Mouse (Mus musculus): ENCODE results near the gene Acox1. TPM values are rescaled to one million over a fixed set of nuclear protein-coding genes. Genes with fewer than 3 reads are reported as not detected.

The Acox1 gene
- polyA plus RNA-seq, 1 experiment from 2014 or later, result 22.4 TPM

- H3K9me3 ChIP-seq (replicated peaks; ENCODE audit: control insufficient read depth, low read length), result no peaks in the 10 kb centered on the region
- no peak overlapping the region for H3K4me2 ChIP-seq (ENCODE audit: low read depth, low read length)
- no peak overlapping the region for H3K27ac ChIP-seq (replicated peaks; ENCODE audit: low read depth, low read length)
- 84% methylated on average over 2 of the region's 2 CpGs for WGBS
- H3K4me1 ChIP-seq (ENCODE audit: control insufficient read depth, insufficient read depth, low read length), result no peaks in the 10 kb centered on the region; the same call in 1 of the 2 replicates
- H3K4me3 ChIP-seq (ENCODE audit: low read depth, low read length), result no peak overlapping the region
- H3K9ac ChIP-seq (replicated peaks; ENCODE audit: low read length), result no peak overlapping the region
- DNase-seq (ENCODE audit: low spot score) (no peak), ATAC-seq (replicated peaks; ENCODE audit: insufficient number of reproducible peaks, low FRiP score, low TSS enrichment, low read depth) (no peak)
- no peaks in the 10 kb centered on the region for H3K36me3 ChIP-seq (replicated peaks; ENCODE audit: control insufficient read depth, insufficient read depth, low read depth, low read length)
- H3K27me3 ChIP-seq (ENCODE audit: control insufficient read depth, insufficient read depth, low read length), result peaks cover 21% of the 10 kb centered on the region
These were observed 19.4 kb upstream of the Acox1 start for GRCm38 (mm10) chr11:116218263-116218662.

DNA sequence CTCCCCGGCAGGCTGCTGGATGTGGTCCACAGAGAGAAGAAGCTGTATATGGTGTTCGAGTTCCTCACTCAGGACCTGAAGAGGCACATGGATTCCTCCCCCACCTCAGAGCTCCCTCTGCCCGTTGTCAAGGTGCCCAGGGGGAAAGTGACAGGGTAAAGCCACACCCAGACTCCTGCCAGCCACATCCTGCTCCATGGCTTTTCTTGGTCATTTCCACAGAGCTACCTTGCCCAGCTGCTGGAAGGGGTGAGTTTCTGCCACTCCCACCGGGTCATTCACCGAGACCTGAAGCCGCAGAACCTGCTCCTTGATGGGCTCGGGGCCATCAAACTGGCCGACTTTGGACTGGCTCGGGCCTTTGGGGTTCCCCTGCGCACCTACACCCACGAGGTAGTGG is 17.7 kb upstream of the Acox1 start:
- no peaks in the 10 kb centered on the region; the same call in 1 of the 2 replicates for H3K4me1 ChIP-seq (ENCODE audit: control insufficient read depth, insufficient read depth, low read length)
- H3K9me3 ChIP-seq (replicated peaks; ENCODE audit: control insufficient read depth, low read length), result no peaks in the 10 kb centered on the region
- peaks cover 6% of the 10 kb centered on the region for H3K27me3 ChIP-seq (ENCODE audit: control insufficient read depth, insufficient read depth, low read length)
- no peaks in the 10 kb centered on the region for H3K36me3 ChIP-seq (replicated peaks; ENCODE audit: control insufficient read depth, insufficient read depth, low read depth, low read length)
- WGBS, result 85% methylated on average over 11 of the region's 11 CpGs
- no peak overlapping the region for H3K27ac ChIP-seq (replicated peaks; ENCODE audit: low read depth, low read length)
- H3K4me2 ChIP-seq (ENCODE audit: low read depth, low read length), result no peak overlapping the region
- no peak overlapping the region for H3K4me3 ChIP-seq (ENCODE audit: low read depth, low read length)
- DNase-seq (ENCODE audit: low spot score) (no peak), ATAC-seq (replicated peaks; ENCODE audit: insufficient number of reproducible peaks, low FRiP score, low TSS enrichment, low read depth) (no peak)
- no peak overlapping the region for H3K9ac ChIP-seq (replicated peaks; ENCODE audit: low read length)

GRCm38 (mm10) chr11:116215991-116216390 is 17.1 kb upstream of the Acox1 start:
- H3K36me3 ChIP-seq (replicated peaks; ENCODE audit: control insufficient read depth, insufficient read depth, low read depth, low read length), result no peaks in the 10 kb centered on the region
- no peaks in the 10 kb centered on the region for H3K9me3 ChIP-seq (replicated peaks; ENCODE audit: control insufficient read depth, low read length)
- 85% methylated on average over 6 of the region's 6 CpGs for WGBS
- H3K4me1 ChIP-seq (ENCODE audit: control insufficient read depth, insufficient read depth, low read length), result no peaks in the 10 kb centered on the region; the same call in 1 of the 2 replicates
- peaks cover under 1% of the 10 kb centered on the region; the same call in 1 of the 2 replicates for H3K27me3 ChIP-seq (ENCODE audit: control insufficient read depth, insufficient read depth, low read length)
- no peak overlapping the region for H3K4me3 ChIP-seq (ENCODE audit: low read depth, low read length)
- no peak overlapping the region for H3K27ac ChIP-seq (replicated peaks; ENCODE audit: low read depth, low read length)
- ATAC-seq (replicated peaks; ENCODE audit: insufficient number of reproducible peaks, low FRiP score, low TSS enrichment, low read depth) (no peak), DNase-seq (ENCODE audit: low spot score) (no peak)
- no peak overlapping the region for H3K9ac ChIP-seq (replicated peaks; ENCODE audit: low read length)
- no peak overlapping the region for H3K4me2 ChIP-seq (ENCODE audit: low read depth, low read length)

- Histone ChIP-seq H3K36me3 (replicated peaks; ENCODE audit: control insufficient read depth, insufficient read depth, low read depth, low read length) (no peaks in the 10 kb centered on the region), H3K9me3 (replicated peaks; ENCODE audit: control insufficient read depth, low read length) (no peaks in the 10 kb centered on the region), H3K9ac (replicated peaks; ENCODE audit: low read length) (no peak overlapping the region), H3K4me2 (ENCODE audit: low read depth, low read length) (no peak overlapping the region), H3K4me3 (ENCODE audit: low read depth, low read length) (no peak overlapping the region), H3K27me3 (ENCODE audit: control insufficient read depth, insufficient read depth, low read length) (no peaks in the 10 kb centered on the region), H3K27ac (replicated peaks; ENCODE audit: low read depth, low read length) (no peak overlapping the region), H3K4me1 (ENCODE audit: control insufficient read depth, insufficient read depth, low read length) (no peaks in the 10 kb centered on the region; the same call in 1 of the 2 replicates)
- ATAC-seq (replicated peaks; ENCODE audit: insufficient number of reproducible peaks, low FRiP score, low TSS enrichment, low read depth) (no peak), DNase-seq (ENCODE audit: low spot score) (peak; percentile 43)
- 73% methylated on average over 7 of the region's 7 CpGs for WGBS
These were observed 16.3 kb upstream of the Acox1 start for GRCm38 (mm10) chr11:116215181-116215580.

DNA sequence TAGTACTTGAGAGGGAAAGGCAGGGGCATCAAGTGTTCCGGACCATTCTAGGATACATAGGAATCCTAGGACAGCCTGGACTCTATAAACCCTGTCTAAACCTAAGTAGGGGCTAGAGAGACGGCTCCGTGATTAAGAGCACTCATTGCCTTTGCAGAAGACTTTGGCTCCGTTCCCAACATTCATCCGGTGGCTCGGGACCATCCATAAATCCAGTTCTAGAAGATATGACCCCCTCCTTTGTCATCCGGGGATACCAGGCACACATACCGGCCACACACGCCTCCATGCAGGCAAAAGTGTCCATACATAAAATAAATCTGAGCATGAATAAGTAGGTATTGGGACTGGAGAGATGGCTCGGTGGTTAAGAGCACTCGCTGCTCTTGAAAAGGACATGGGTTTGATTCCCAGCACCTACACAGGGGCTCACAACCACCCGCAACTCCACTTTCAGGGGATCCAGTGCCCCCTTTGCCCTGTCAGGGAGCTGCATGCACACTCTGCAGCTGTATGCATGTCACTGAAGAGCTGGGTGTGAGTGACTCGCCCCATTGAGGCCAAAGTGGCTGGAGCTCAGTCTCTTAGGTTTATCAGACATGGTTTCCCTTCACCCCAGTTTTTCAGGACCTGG is 15.1 kb upstream of the Acox1 start:
- no peak overlapping the region for H3K4me2 ChIP-seq (ENCODE audit: low read depth, low read length)
- H3K4me3 ChIP-seq (ENCODE audit: low read depth, low read length), result no peak overlapping the region
- H3K36me3 ChIP-seq (replicated peaks; ENCODE audit: control insufficient read depth, insufficient read depth, low read depth, low read length), result no peaks in the 10 kb centered on the region
- H3K27ac ChIP-seq (replicated peaks; ENCODE audit: low read depth, low read length), result no peak overlapping the region
- WGBS, result 92% methylated on average over 13 of the region's 13 CpGs
- H3K9ac ChIP-seq (replicated peaks; ENCODE audit: low read length), result no peak overlapping the region
- H3K4me1 ChIP-seq (ENCODE audit: control insufficient read depth, insufficient read depth, low read length), result no peaks in the 10 kb centered on the region; the same call in 1 of the 2 replicates
- no peaks in the 10 kb centered on the region for H3K27me3 ChIP-seq (ENCODE audit: control insufficient read depth, insufficient read depth, low read length)
- DNase-seq (ENCODE audit: low spot score) (no peak), ATAC-seq (replicated peaks; ENCODE audit: insufficient number of reproducible peaks, low FRiP score, low TSS enrichment, low read depth) (no peak)
- H3K9me3 ChIP-seq (replicated peaks; ENCODE audit: control insufficient read depth, low read length), result no peaks in the 10 kb centered on the region

GRCm38 (mm10) chr11:116212847-116213246 is 14.0 kb upstream of the Acox1 start:
- no peak overlapping the region for H3K9ac ChIP-seq (replicated peaks; ENCODE audit: low read length)
- H3K4me1 ChIP-seq (ENCODE audit: control insufficient read depth, insufficient read depth, low read length), result no peaks in the 10 kb centered on the region
- no peak overlapping the region for H3K4me2 ChIP-seq (ENCODE audit: low read depth, low read length)
- 90% methylated on average over 6 of the region's 6 CpGs for WGBS
- H3K9me3 ChIP-seq (replicated peaks; ENCODE audit: control insufficient read depth, low read length), result no peaks in the 10 kb centered on the region
- H3K27ac ChIP-seq (replicated peaks; ENCODE audit: low read depth, low read length), result no peak overlapping the region
- no peak for DNase-seq (ENCODE audit: low spot score)
- H3K36me3 ChIP-seq (replicated peaks; ENCODE audit: control insufficient read depth, insufficient read depth, low read depth, low read length), result no peaks in the 10 kb centered on the region
- H3K4me3 ChIP-seq (ENCODE audit: low read depth, low read length), result no peak overlapping the region
- no peaks in the 10 kb centered on the region for H3K27me3 ChIP-seq (ENCODE audit: control insufficient read depth, insufficient read depth, low read length)
- no peak for ATAC-seq (replicated peaks; ENCODE audit: insufficient number of reproducible peaks, low FRiP score, low TSS enrichment, low read depth)

- H3K4me2 ChIP-seq (ENCODE audit: low read depth, low read length), result no peak overlapping the region
- no peak for ATAC-seq (replicated peaks; ENCODE audit: insufficient number of reproducible peaks, low FRiP score, low TSS enrichment, low read depth)
- no peaks in the 10 kb centered on the region for H3K27me3 ChIP-seq (ENCODE audit: control insufficient read depth, insufficient read depth, low read length)
- no peak overlapping the region for H3K9ac ChIP-seq (replicated peaks; ENCODE audit: low read length)
- DNase-seq (ENCODE audit: low spot score), result no peak
- no peak overlapping the region for H3K4me3 ChIP-seq (ENCODE audit: low read depth, low read length)
- H3K36me3 ChIP-seq (replicated peaks; ENCODE audit: control insufficient read depth, insufficient read depth, low read depth, low read length), result no peaks in the 10 kb centered on the region; the same call in 1 of the 2 replicates
- no peaks in the 10 kb centered on the region for H3K9me3 ChIP-seq (replicated peaks; ENCODE audit: control insufficient read depth, low read length)
- 71% methylated on average over 5 of the region's 5 CpGs for WGBS
- H3K4me1 ChIP-seq (ENCODE audit: control insufficient read depth, insufficient read depth, low read length), result no peaks in the 10 kb centered on the region
- no peak overlapping the region for H3K27ac ChIP-seq (replicated peaks; ENCODE audit: low read depth, low read length)
These were observed 11.9 kb upstream of the Acox1 start for GRCm38 (mm10) chr11:116210696-116211095.

- no peak for ATAC-seq (replicated peaks; ENCODE audit: insufficient number of reproducible peaks, low FRiP score, low TSS enrichment, low read depth)
- no peaks in the 10 kb centered on the region for H3K4me1 ChIP-seq (ENCODE audit: control insufficient read depth, insufficient read depth, low read length)
- no peak overlapping the region for H3K4me2 ChIP-seq (ENCODE audit: low read depth, low read length)
- H3K36me3 ChIP-seq (replicated peaks; ENCODE audit: control insufficient read depth, insufficient read depth, low read depth, low read length), result no peaks in the 10 kb centered on the region; the same call in 1 of the 2 replicates
- no peak overlapping the region for H3K9ac ChIP-seq (replicated peaks; ENCODE audit: low read length)
- no peak overlapping the region for H3K27ac ChIP-seq (replicated peaks; ENCODE audit: low read depth, low read length)
- DNase-seq (ENCODE audit: low spot score), result no peak
- H3K9me3 ChIP-seq (replicated peaks; ENCODE audit: control insufficient read depth, low read length), result no peaks in the 10 kb centered on the region
- 84% methylated on average over 8 of the region's 8 CpGs for WGBS
- H3K4me3 ChIP-seq (ENCODE audit: low read depth, low read length), result no peak overlapping the region
- H3K27me3 ChIP-seq (ENCODE audit: control insufficient read depth, insufficient read depth, low read length), result no peaks in the 10 kb centered on the region
These were observed 10.4 kb upstream of the Acox1 start for GRCm38 (mm10) chr11:116209257-116209656.

Measured in embryonic facial prominence, embryonic 11.5 days (tissue).